Mouse (Mus musculus) neural tube, embryonic 13.5 days (tissue): ENCODE data around the gene Ccn2. TPM values are rescaled to one million over a fixed set of nuclear protein-coding genes. Genes with fewer than 3 reads are reported as not detected.

Experiments used
- ATAC-seq: fragments of 200-750 bp; cut with Nextera tagmentation; 2 replicates; pipeline ENCODE4 v1.8.0; 2017; ENCODE audit warnings: low read depth, mild to moderate bottlenecking, moderate TSS enrichment, moderate library complexity
- H3K27ac ChIP-seq: fragments of 300-500 bp; sonication (generic); replicated peaks from 2 replicates; pipeline ENCODE4 v1.5.1; 2015; ENCODE audit warnings: moderate library complexity, mild to moderate bottlenecking, inconsistent platforms
- H3K27me3 ChIP-seq: fragments of 300-500 bp; sonication (generic); 2 replicates; pipeline ENCODE4 v1.6.1; 2015; ENCODE audit warnings: mild to moderate bottlenecking, inconsistent platforms
- H3K36me3 ChIP-seq: fragments of 300-500 bp; sonication (generic); 2 replicates; pipeline ENCODE4 v1.6.1; 2015; ENCODE audit warnings: mild to moderate bottlenecking, inconsistent platforms
- H3K4me1 ChIP-seq: fragments of 300-500 bp; sonication (generic); replicated peaks from 2 replicates; pipeline ENCODE4 v1.6.1; 2015; ENCODE audit warnings: inconsistent platforms
- H3K4me2 ChIP-seq: fragments of 300-500 bp; sonication (generic); 2 replicates; pipeline ENCODE4 v1.6.1; 2015; ENCODE audit warnings: inconsistent platforms, mild to moderate bottlenecking, moderate library complexity
- H3K4me3 ChIP-seq: fragments of 300-500 bp; sonication (generic); 2 replicates; pipeline ENCODE4 v1.5.1; 2015; ENCODE audit warnings: mild to moderate bottlenecking, inconsistent platforms
- H3K9ac ChIP-seq: fragments of 300-500 bp; sonication (generic); 2 replicates; pipeline ENCODE4 v1.6.1; 2015; ENCODE audit warnings: moderate library complexity, mild to moderate bottlenecking, inconsistent platforms
- H3K9me3 ChIP-seq: fragments of 300-500 bp; sonication (generic); 2 replicates; pipeline ENCODE4 v1.6.1; 2016; ENCODE audit warnings: inconsistent platforms
- WGBS: fragments of 180-500 bp; shearing (Covaris S2); methylation state at CpG from one replicate; pipeline ENCODE4 v1.1.7; 2015; 5-methylcytosine and 5-hydroxymethylcytosine counted together
- polyA plus RNA-seq: library from polyadenylated mRNA; unstranded; fragments of >200 nt; fragmentation: Nextera tagmentation; extraction: Ambion mirVana; gene quantifications from 2 replicates; pipeline ENCODE4 v1.2.1, GENCODE M21; 2015

The Ccn2 gene
- polyA plus RNA-seq, 1 experiment from 2014 or later = 2.6 TPM

GRCm38 (mm10) chr10:24634288-24634687 is 39.0 kb downstream of the Ccn2 start:
- H3K9me3 ChIP-seq = no peaks in the 10 kb centered on the region
- H3K4me1 ChIP-seq = 0 out of 2 replicates have a peak, but pooled peaks cover 6% of the 10 kb centered on the region
- no peak overlapping the region for H3K4me3 ChIP-seq
- H3K36me3 ChIP-seq = no peaks in the 10 kb centered on the region
- no peak overlapping the region for H3K4me2 ChIP-seq
- no peak for ATAC-seq
- H3K27ac ChIP-seq = no peak overlapping the region
- 83% methylated on average over 9 of the region's 9 CpGs for WGBS
- no peak overlapping the region for H3K9ac ChIP-seq
- no peaks in the 10 kb centered on the region for H3K27me3 ChIP-seq

GRCm38 (mm10) chr10:24635331-24635815 is 40.1 kb downstream of the Ccn2 start:
- no peak overlapping the region for H3K27ac ChIP-seq
- WGBS = 86% methylated on average over 11 of the region's 11 CpGs
- no peak for ATAC-seq
- H3K9me3 ChIP-seq = no peaks in the 10 kb centered on the region
- no peaks in the 10 kb centered on the region for H3K27me3 ChIP-seq
- no peak overlapping the region for H3K4me2 ChIP-seq
- no peak overlapping the region for H3K9ac ChIP-seq
- no peak overlapping the region for H3K4me3 ChIP-seq
- H3K36me3 ChIP-seq = no peaks in the 10 kb centered on the region
- H3K4me1 ChIP-seq = 0 out of 2 replicates have a peak, but pooled peaks cover 6% of the 10 kb centered on the region

GRCm38 (mm10) chr10:24635884-24636283 is 40.6 kb downstream of the Ccn2 start:
- Histone ChIP-seq H3K9me3 (no peaks in the 10 kb centered on the region), H3K4me1 (0 out of 2 replicates have a peak, but pooled peaks cover 6% of the 10 kb centered on the region), H3K36me3 (no peaks in the 10 kb centered on the region), H3K27me3 (no peaks in the 10 kb centered on the region), H3K27ac (no peak overlapping the region), H3K9ac (no peak overlapping the region), H3K4me3 (no peak overlapping the region), H3K4me2 (no peak overlapping the region)
- 92% methylated on average over 10 of the region's 10 CpGs for WGBS
- ATAC-seq = no peak

GRCm38 (mm10) chr10:24636986-24637385 is 41.7 kb downstream of the Ccn2 start:
- no peaks in the 10 kb centered on the region for H3K9me3 ChIP-seq
- ATAC-seq = no peak
- no peak overlapping the region for H3K27ac ChIP-seq
- WGBS = 87% methylated on average over 2 of the region's 2 CpGs
- no peak overlapping the region for H3K4me2 ChIP-seq
- 0 out of 2 replicates have a peak, but pooled peaks cover 6% of the 10 kb centered on the region for H3K4me1 ChIP-seq
- H3K9ac ChIP-seq = no peak overlapping the region
- no peaks in the 10 kb centered on the region for H3K27me3 ChIP-seq
- no peak overlapping the region for H3K4me3 ChIP-seq
- no peaks in the 10 kb centered on the region for H3K36me3 ChIP-seq

- ATAC-seq = no peak
Observed at GRCm38 (mm10) chr10:24638306-24639070, 43.2 kb downstream of the Ccn2 start.

GRCm38 (mm10) chr10:24639596-24639995 is 44.4 kb downstream of the Ccn2 start:
- no peaks in the 10 kb centered on the region for H3K9me3 ChIP-seq
- H3K27me3 ChIP-seq = no peaks in the 10 kb centered on the region
- 0 out of 2 replicates have a peak, but pooled peaks cover 6% of the 10 kb centered on the region for H3K4me1 ChIP-seq
- 61% methylated on average over 7 of the region's 7 CpGs for WGBS
- no peak overlapping the region for H3K27ac ChIP-seq
- H3K36me3 ChIP-seq = no peaks in the 10 kb centered on the region
- no peak overlapping the region for H3K4me2 ChIP-seq
- ATAC-seq = no peak
- H3K4me3 ChIP-seq = no peak overlapping the region
- no peak overlapping the region for H3K9ac ChIP-seq

More at GRCm38 (mm10) chr10:24638306-24639070, 43.2 kb downstream of the Ccn2 start:
- Histone ChIP-seq H3K4me3 (no peak overlapping the region), H3K4me1 (0 out of 2 replicates have a peak, but pooled peaks cover 6% of the 10 kb centered on the region), H3K36me3 (no peaks in the 10 kb centered on the region), H3K27me3 (no peaks in the 10 kb centered on the region), H3K9me3 (no peaks in the 10 kb centered on the region), H3K9ac (no peak overlapping the region), H3K27ac (no peak overlapping the region), H3K4me2 (no peak overlapping the region)
- WGBS = 72% methylated on average over 10 of the region's 10 CpGs

GRCm38 (mm10) chr10:24640186-24640875 is 45.1 kb downstream of the Ccn2 start:
- H3K4me2 ChIP-seq = no peak overlapping the region
- no peaks in the 10 kb centered on the region for H3K36me3 ChIP-seq
- no peak overlapping the region for H3K27ac ChIP-seq
- H3K9ac ChIP-seq = no peak overlapping the region
- H3K4me1 ChIP-seq = 0 out of 2 replicates have a peak, but pooled peaks cover 6% of the 10 kb centered on the region
- no peaks in the 10 kb centered on the region for H3K9me3 ChIP-seq
- no peaks in the 10 kb centered on the region for H3K27me3 ChIP-seq
- WGBS = 81% methylated on average over 6 of the region's 6 CpGs
- no peak overlapping the region for H3K4me3 ChIP-seq
- ATAC-seq = no peak

GRCm38 (mm10) chr10:24641416-24642140 is 46.3 kb downstream of the Ccn2 start:
- Histone ChIP-seq H3K4me2 (no peak overlapping the region), H3K27me3 (no peaks in the 10 kb centered on the region), H3K9me3 (no peaks in the 10 kb centered on the region), H3K36me3 (no peaks in the 10 kb centered on the region), H3K4me1 (0 out of 2 replicates have a peak, but pooled peaks cover 6% of the 10 kb centered on the region), H3K9ac (no peak overlapping the region), H3K27ac (no peak overlapping the region), H3K4me3 (no peak overlapping the region)
- ATAC-seq = no peak
- WGBS = 78% methylated on average over 14 of the region's 14 CpGs

- Histone ChIP-seq H3K4me2 (no peak overlapping the region), H3K36me3 (no peaks in the 10 kb centered on the region), H3K9me3 (no peaks in the 10 kb centered on the region), H3K27ac (no peak overlapping the region), H3K27me3 (no peaks in the 10 kb centered on the region), H3K4me3 (no peak overlapping the region), H3K9ac (no peak overlapping the region), H3K4me1 (0 out of 2 replicates have a peak, but pooled peaks cover 6% of the 10 kb centered on the region)
- 88% methylated on average over 11 of the region's 11 CpGs for WGBS
- ATAC-seq = no peak
Observed at GRCm38 (mm10) chr10:24642796-24643580, 47.7 kb downstream of the Ccn2 start.

GRCm38 (mm10) chr10:24645169-24645568 is 49.9 kb downstream of the Ccn2 start:
- Histone ChIP-seq H3K9ac (no peak overlapping the region), H3K4me1 (no peaks in the 10 kb centered on the region), H3K27me3 (no peaks in the 10 kb centered on the region), H3K36me3 (no peaks in the 10 kb centered on the region), H3K4me3 (no peak overlapping the region), H3K9me3 (no peaks in the 10 kb centered on the region), H3K27ac (no peak overlapping the region), H3K4me2 (no peak overlapping the region)
- no peak for ATAC-seq
- WGBS = 93% methylated on average over 8 of the region's 8 CpGs
